Mouse (Mus musculus) lung, postnatal 25 days (tissue): ENCODE measurements around the gene Rab37.
A peak's percentile ranks its signal among the peaks of the same experiment; 100 is the strongest.

Source experiments
- DNase-seq: peaks from one replicate; pipeline ENCODE4 v3.0.0; 2022; ENCODE audit warnings: low spot score

The Rab37 gene

DNA sequence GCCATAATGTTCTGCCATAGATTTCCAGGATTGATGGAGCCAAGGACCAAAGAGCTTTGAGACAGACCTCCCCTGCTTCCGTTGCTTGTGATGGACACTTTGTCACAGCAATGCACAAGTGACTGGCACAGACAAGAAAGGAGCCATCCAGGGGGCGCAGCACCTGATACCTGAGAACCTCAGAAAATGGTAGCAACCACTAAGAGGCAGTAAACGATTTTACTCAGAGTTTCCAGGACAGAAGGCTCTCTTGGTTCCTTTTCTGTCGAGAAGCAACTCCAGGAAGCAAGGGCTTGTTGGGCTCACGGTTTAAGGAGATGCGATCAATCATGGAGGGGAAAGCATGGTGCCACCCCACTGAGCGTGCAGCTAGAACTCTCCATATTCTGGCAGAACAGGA lies 5.0 kb upstream of the Rab37 start:
- no peak for DNase-seq

DNA sequence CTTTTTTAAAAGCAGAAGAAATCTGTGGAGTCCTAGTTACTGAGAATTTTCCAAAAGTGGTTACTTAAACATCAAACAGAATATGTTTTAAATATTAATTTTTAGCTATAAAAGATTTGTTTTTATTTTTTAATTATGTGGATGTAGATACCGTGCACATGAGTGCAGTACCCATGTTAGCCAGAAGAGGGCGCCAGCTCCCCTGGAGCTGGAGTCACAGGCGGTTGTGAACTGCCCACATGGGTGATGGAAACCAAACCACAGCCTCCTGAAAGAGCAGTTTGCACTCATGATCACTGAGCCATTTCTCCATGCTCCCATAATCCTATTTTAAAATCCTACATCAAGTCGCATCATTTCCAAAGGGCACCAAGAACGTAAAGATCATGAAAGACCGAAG lies 1.4 kb upstream of the Rab37 start:
- no peak for DNase-seq

DNA sequence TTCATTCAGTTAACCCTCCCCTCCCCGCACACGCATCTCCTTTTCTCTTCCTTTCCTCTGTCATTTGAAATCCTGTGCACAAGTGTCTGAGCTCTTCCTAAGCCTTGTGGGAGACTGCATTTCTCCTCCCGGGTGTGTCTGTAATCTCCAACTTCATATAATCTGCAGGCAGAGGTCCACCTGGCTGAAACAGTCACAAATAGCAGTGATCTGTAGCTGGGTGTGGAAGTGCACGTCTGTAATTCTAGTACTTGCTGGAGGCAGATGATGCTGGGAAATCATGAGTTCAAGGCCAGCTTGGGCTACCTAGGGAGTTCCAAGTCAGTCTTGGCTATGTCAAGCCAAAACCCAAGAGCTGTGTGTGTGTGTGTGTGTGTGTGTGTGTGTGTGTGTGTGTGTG lies 909 bp downstream of the Rab37 start:
- no peak for DNase-seq

DNA sequence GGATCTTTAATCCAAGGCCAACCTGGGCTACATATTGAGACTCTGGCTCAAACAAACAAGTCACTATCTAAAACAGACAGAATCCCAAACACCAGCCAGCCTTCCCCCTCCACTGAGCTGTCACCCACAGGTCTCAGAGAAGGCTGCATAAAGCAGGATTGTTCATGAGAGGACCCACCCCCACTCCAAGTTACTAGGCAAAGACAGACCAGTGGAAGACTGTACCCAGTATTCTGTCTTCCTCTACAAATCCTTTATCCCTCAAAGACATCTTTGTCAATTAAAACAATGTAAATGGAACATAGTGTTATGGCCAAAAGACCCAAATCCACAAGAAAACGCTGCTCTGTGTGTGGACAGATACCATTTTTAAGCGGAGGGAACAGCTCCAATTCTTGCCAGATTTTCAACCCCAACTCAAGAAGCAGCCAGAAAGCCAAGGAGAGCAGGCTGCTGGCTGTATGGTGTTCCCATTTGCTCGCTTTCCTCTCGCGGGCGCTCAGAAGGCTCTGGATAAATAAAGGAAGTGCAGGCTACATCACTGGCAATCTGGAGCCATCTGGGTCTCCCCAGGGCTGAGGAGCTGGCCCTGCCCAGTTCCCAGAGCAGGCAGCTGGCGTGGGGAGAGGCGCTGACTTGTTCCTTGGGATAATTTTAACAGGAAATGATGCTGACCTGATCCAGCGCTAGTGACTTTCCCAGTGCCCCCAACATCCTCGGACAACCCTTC lies 7.1 kb downstream of the Rab37 start:
- no peak for DNase-seq

DNA sequence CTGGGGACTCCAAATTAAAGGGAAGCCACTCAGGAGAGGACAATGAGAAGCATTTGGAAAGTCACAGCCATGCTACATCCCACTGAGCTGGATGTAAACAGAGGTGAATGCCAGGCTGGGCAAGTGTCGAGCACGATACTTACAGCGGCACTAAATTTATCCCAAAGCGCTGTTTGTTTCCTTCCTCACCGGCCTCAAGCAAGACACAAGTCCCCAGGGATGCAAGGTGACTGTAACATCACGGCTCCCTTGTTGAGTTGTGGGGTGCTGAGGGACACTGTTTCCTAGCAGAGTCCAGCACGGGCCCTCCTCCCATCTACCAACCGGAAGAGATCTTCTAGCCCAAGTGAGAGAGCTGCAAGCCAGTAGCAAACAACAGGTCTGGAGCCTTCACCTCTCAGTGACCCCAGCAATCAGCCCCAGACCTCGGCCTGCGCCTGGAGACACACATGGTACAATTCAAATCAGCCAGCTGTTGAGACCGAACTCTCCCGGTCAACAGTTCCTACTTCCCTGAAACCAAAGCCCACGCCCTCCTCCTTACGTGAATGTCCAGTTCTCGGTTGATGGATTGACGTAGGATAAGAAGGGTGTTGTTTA lies 8.1 kb downstream of the Rab37 start:
- DNase-seq = no peak

DNA sequence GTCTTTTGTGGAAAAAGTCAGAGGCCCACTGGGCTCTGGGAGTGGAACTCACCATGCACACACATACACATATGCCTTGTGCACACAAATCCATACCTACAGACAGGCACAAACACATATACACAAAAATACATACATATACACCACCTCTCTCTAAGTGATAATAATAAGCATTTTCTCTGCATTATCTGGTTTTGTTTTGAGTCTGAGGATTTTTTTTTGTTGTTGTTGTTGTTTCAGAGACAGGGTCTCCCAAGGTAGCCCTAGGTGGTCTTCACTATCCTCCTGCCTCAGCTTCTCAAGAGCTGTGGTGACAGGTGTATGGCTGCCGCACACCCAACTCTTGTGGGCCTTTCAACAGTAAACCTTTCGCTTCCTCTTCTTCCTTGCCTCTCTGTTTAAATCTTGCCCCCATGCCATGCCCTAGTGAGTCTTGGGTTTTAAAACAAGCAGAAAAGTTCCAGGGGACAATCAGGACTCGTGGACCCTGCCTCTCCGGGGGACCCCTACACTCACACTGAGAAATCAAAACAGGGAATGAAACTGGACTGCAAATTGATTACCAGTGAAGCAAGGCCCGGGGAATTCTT lies 8.9 kb downstream of the Rab37 start:
- DNase-seq = no peak

DNA sequence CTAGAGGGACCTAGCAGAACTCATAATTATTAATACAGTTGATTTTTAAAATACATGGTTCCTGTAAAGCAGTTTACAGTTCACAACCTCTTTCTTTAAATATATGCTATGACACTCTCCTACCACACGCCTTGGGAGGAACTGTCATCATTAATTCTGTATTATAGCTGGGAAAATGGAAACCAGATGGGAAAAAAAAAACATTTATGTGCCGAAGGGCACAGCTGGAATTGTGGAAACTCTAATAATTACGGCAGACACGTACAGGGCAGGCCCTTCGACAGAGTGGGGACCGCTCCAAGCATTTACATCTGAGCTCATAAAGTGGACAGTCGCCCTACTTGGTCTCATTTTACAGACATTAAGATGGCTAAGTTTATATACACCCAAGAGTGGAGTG lies 9.5 kb downstream of the Rab37 start:
- no peak for DNase-seq

DNA sequence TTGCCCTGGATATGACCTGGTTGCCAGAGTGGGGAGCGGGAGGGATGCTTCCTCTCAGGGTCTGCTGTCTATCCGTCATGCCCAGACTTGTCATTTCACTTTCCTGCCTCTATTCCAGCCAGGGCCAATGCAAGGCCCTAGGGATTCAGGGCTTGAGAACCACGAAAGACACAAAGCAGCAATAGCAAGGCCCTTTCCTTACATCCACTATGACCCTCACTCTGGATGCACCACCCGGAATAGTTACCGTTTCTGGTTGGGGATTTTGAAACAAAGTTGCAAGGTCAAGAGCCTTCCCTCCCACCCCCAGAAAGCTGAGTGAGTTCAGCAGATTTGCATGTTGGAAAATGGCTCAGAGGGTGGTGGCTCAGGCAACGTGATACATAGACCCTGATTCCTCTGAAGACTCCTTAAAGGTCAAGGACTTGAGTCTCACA lies 10.4 kb downstream of the Rab37 start:
- no peak for DNase-seq

DNA sequence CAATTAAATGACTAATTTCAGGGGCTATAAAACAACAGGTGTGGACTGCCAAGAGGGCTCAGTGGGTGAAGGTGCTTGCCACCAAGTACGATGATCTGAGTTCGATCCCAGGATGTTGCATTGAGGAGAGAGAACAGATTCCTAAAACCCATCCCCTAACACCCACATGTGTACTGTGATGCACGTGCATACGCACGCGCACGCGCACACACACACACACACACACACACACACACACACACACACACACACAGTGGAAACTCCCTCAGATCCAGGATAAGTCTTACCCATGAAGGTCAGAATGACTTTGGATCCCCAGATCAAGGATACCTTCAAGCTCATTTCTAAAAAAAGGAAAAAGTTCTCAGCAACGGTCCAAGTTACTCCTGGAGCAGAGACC lies 10.9 kb downstream of the Rab37 start:
- no peak for DNase-seq

DNA sequence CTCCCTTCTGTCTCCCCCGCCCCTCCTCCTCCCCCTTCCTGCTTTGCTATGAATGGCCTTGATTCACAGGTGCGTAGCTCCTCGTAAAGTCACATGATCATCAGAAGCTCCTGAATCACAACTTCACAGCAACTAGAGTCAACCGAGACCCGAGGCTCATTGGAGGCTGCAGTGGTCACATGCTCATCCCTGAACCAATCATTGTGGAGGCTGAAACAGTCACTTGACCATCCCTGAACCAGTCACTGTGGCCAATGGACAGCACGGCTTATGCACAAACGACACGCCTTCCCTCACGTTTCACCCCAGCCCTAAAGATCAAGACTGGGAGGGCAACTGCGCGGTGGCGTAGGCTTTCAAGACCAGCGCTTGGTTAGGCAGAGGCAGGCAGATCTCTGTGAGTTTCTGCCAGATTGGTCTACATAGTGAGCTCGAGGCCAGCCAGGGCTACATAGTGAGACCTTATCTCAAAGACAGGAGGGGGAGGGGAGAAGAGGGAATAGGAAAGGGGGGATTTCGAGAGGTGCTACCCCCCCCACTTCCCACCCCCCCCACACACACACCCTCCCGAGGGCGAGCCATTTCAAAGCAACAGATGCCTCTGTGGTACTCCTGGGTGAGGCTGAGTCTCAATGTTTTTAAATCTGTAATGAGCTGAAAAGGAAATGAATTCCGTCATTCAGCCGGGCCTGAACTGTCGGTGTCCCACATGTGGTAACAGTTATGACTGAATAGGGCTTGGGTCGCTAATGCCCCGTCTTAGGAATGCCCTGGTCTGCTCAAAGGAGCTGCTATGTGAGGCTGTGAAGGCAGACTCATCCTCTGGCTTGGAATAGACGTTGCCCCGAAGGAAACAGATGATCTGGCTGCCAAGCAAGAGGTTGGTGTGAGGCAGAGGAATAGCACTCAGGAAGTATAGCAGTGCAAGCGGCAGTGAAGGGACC lies 12.5 kb downstream of the Rab37 start:
- no peak for DNase-seq

DNA sequence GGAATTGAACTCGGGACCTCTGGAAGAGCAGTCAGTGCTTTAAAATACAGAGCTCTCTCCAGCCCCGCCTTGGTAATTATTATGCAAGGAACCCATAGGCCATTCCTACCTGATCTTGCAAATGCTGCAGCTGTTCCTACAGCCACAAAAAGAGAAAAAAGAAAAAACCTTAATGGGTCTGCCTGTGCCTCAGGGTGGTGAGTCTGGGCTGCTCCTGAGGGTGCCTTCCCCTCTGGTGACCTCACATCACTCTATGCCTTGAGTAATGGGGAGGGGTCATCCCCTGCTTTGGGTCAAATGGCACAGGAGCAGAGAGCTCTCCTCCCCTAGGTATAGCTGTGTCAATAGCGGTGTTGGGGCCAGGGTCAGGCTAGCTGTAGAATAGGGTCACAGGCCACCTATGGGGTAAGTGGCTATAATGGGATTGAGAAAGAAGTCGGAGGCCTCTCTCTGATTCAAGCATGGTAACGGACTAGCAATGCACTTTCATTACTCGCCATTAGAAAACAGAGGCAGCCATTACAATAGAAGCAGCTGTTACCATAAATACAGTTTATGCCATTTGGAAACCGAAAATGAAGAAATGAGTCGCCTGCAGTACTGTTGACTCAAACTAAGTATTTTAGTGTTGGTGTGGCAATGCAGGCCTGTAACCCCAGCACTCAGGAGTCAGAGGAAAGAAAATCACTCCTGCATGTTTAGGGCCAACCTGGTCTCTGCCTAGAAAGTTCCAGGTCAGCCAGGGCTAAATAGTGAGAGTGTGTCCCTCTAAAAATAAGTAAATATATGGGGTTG lies 13.7 kb downstream of the Rab37 start:
- DNase-seq = no peak

DNA sequence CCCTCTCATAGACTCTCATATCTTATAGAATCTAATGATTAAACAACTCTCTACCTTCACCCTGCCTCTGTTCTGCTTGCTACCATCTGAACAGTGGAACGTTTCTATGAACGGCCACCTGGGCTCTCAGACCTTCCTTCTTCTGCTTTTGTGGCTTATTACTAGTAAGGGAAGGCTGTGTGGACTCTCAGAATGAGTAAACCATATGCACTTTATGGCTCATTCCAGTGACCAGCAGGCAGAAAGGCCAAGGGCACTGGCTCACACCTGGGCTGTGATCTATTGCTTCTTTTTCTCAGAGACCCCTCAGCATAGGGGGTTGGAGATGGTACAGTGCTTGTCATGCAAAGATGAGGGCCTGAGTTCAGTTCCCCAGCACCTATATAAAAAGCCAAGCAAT lies 15.4 kb downstream of the Rab37 start:
- no peak for DNase-seq

DNA sequence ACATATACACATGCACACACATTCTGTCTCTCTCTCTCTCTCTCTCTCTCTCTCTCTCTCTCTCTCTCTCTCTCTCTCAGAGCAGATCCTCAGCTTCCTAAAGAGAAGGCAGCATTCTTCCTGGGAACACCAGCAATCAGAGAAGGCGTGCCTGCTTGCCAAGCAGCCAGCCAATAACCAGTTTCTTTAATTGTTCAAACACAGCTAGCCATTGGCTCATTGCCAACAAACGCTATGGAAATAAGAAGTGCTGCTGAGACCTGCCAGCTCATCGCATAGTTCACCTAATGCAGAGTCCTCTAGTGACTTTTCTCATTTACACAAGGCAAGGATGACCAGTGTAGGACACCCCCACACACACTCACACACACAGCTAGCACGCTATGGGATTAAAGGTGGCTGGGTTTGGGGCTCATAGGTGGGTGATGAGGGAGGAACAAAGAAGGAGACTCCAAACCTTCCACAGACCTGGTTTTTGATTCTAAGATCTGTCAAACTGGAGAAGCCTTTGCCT lies 16.2 kb downstream of the Rab37 start:
- no peak for DNase-seq

DNA sequence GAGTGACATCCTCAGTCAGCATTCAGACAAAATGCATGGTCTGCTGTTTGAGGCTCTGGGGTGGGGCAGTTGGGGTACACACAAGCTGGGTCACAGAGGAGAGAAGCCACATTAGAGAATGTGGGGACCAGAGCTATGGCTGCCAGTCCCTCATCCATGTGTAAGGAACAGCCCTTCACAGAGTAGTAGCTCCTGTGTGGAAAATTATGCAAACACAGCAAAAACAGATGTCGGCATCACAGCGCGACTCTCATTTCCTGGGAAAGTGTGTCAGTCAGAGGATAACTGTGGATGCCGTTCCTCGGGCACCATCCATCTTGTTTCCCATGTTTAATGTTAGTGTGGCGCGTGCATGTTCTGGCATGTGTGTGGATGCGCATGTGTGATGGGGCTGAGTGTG lies 16.9 kb downstream of the Rab37 start:
- DNase-seq = no peak

DNA sequence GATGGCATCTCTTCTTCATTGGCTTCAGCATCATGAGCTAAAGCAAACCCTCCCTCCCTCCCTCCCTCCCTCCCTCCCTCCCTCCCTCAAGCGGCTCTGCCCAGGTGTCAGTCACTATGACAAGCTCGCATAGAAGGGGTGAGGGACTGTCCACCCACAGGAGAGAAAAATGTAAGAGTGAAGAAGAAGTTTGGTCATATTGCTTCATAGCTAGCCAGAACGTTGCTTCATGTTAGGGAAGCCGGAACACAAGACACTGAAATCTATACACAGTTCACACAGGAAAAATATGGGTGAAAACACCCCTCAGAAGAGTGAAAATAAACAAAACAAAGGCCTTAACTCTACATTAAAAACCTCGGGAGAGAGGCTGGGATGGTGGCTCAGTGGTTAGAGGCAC lies 19.0 kb downstream of the Rab37 start:
- DNase-seq = no peak

DNA sequence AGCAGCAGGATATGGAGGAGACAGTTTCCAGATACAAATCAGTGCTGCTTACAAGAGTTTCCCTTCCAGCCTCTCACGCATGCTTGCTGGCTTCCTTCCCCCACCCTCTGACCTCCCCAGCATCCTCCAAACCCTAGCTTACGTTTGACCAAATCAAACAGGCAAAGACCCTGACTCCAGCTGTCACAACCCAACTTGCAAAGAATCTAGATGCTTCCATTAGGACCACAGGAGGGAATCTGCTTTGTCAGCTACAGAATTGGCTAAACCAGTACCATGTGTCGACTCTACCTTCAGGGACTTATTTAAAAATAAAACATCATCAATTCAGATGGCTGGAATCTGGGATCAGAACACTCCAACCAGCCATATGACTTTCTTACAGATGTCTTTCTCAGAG lies 21.0 kb downstream of the Rab37 start:
- no peak for DNase-seq

DNA sequence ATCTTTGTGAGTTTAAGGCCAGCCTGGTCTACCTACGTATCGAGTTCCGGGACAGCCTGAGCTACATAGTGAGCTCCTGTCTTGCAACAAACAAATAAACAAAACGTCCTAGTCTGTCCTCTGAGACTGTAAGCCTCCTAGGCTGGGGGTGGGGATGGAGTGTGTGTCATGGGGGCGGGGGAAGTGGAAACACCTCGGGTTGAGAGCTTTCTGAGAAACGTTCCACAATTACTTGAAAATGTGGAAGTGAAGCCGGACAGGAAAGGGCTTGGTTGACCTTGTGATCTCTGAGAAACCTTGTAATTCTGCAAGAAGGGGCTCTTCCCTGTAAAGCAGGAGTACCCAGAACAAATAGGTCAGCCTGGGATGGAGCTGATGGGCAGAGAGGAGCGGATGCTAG lies 28.2 kb downstream of the Rab37 start:
- no peak for DNase-seq

DNA sequence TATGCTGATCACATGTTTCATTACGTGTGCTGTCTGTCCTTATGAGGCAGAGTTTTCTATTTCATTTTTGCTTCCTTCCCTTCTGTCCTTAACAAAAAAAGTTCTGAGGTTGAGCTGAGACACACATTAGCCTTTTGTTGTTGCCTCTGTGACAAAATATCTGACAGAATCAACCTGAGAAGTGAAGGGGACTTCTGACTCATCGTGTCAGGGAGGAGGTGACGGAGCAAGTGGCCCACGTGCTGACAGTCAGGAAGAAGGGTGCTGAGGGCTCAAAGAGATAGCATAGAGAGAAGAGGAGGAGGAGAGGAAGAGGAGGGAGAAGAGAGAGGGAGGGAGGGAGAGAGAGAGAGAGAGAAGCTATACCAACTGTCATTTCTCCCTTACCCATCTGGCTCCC lies 37.3 kb downstream of the Rab37 start:
- no peak for DNase-seq

DNA sequence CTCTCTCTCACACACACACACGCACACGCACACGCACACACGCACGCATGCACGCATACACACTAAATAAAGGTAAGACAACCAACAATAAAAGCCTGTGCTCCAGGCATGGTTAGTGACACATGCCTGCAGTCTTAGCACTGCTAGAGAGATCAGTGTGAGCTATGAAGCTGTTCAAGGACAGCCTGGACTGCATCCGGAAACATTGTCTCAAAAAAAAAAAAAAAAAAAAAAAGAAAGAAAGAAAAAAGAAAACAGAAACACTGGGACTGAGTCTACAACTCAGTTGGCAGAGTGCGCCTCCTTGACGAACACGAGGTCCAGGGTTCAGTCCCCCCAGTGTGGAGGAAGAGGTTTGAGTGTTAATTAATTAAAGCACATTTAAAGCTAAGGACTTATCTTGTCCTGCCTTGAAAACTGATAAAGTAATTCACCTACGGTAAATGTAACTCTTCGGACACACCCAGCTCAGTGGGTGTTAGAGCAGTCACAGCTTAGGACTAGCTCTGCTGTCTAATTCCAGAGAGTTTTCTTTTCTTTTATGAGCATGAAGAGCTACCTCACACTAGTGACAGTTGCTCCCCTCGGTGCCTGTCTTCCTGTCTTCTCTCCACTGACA lies 38.4 kb downstream of the Rab37 start:
- no peak for DNase-seq

DNA sequence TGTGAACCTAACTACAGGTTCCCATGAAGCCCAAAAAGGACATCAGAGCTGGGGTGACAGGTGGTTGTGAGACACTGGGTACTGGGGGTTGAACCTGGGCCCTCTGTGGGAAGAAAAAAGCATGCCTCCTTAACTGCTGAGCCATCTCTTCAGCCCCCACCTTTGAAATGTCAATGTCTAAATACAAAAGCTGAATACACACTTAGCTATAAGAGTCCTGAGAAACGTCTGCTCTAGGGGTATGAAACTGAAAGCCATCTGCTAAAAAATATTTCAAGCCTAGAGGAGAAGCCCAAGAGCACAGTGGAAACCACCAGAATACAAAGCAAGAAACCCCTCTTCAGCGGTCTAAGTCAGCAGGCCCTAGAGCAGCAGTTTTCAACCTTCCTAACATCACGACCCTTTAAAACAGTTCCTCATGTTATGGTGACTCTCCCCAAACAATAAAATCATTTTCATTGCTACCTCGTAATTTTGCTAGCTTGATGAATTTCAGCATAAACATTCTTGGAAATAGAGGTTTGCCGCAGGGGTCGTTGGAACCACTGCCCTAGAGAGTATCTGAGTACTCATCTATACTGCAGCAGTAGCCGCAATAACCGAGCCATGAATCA lies 40.6 kb downstream of the Rab37 start:
- no peak for DNase-seq

DNA sequence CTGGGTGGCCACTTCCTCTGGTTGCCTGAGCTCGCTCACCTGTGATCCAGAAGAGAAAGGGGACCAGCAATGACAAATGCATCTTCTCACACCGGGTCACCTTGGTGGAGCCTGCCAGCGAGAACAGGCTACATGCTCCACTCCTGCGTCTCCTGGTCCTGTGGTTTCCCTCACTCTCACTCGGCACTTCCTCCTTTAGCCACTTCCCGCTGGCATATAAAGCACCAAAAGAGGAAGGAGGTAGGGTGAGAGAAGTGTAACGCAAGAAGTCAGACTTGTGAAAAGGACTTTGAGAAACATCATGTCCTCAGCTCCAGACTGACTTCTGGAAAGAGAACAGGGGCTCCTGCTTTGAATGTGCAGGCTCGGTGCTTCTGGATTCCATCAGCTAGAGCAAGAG lies 42.6 kb downstream of the Rab37 start, which contains the start of gene Cd300lf:
Gene Cd300lf (minus strand): TSS at position 193 of the 400 bp plus-strand sequence.
- peak; percentile 60 for DNase-seq
